Mouse (Mus musculus): ENCODE measurements at regions not wholly inside any gene's neighbourhood (a gene's known extent, or its start where the extent isn't known, plus 50 kb on each side); places are given as distances from the start of the nearest gene placed in this dataset.
"Not testable (repeated sequence)": the region's sequence is repeated elsewhere in the genome, so short reads cannot be mapped to it uniquely, and the experiment has no call there.

DNA sequence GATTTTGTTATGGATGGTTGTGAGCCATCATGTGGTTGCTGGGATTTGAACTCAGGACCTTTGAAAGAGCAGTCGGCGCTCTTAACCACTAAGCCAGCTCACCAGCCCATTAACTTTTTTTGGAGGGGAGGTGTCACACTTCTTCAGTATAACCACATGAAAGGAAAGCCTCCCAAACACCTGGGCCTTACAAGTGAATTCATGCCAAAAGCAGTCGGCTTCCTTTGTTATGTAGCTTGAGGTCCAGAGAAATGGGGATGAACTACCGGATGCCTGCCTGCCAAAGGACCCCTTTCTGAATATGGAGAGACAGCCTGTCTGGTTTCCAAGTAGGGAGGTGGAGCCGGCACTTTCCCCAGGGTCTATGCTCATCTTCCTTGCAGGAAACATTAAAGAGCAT is 80.6 kb upstream of the Fam174b start:
- no peaks in the 10 kb centered on the region for H3K36me3 ChIP-seq (ENCODE audit: control insufficient read depth, insufficient read depth, low read length)
- no peak overlapping the region for H3K27ac ChIP-seq (ENCODE audit: low read depth, low read length)
- H3K9ac ChIP-seq (ENCODE audit: low read depth, low read length): no peak overlapping the region
- no peak for ATAC-seq (replicated peaks; ENCODE audit: low FRiP score)
- no peaks in the 10 kb centered on the region for H3K9me3 ChIP-seq (ENCODE audit: control insufficient read depth, low read length)
- 84% methylated on average over 5 of the region's 5 CpGs for WGBS
- DNase-seq (ENCODE audit: low spot score): no peak
- no peak overlapping the region for H3K4me3 ChIP-seq (ENCODE audit: low read depth, low read length)
- no peaks in the 10 kb centered on the region for H3K4me1 ChIP-seq (replicated peaks; ENCODE audit: control insufficient read depth, insufficient read depth, low read length)
- no peak overlapping the region for H3K4me2 ChIP-seq
- no peaks in the 10 kb centered on the region for H3K27me3 ChIP-seq (replicated peaks; ENCODE audit: control insufficient read depth, insufficient read depth, low read length)

DNA sequence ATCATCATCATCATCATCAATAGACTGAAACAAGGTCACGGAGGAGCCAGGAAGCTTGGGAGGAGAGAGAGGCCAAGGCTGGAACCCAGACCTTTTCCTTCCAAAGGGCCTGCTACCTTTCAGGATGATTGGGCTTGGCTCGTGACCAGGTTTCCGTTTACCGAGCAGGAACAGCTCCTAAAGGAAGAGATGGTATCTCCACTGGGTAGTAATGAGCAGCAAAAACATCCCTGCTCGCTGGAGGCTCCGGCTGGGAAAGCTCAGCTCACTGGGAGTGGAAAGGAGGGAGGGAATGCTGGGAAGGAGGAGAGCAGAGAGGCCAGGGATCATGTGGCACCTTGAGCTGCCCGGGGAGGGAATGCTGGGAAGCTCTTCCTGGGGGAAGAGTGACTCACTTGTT is 82.8 kb upstream of the Fam174b start:
- Histone ChIP-seq H3K27me3 (replicated peaks; ENCODE audit: control insufficient read depth, insufficient read depth, low read length) (no peaks in the 10 kb centered on the region), H3K4me3 (ENCODE audit: low read depth, low read length) (no peak overlapping the region), H3K9me3 (ENCODE audit: control insufficient read depth, low read length) (no peaks in the 10 kb centered on the region), H3K4me1 (replicated peaks; ENCODE audit: control insufficient read depth, insufficient read depth, low read length) (no peaks in the 10 kb centered on the region), H3K36me3 (ENCODE audit: control insufficient read depth, insufficient read depth, low read length) (no peaks in the 10 kb centered on the region), H3K4me2 (no peak overlapping the region), H3K9ac (ENCODE audit: low read depth, low read length) (no peak overlapping the region), H3K27ac (ENCODE audit: low read depth, low read length) (no peak overlapping the region)
- ATAC-seq (replicated peaks; ENCODE audit: low FRiP score) (no peak), DNase-seq (ENCODE audit: low spot score) (no peak)
- 45% methylated on average over 7 of the region's 7 CpGs for WGBS

DNA sequence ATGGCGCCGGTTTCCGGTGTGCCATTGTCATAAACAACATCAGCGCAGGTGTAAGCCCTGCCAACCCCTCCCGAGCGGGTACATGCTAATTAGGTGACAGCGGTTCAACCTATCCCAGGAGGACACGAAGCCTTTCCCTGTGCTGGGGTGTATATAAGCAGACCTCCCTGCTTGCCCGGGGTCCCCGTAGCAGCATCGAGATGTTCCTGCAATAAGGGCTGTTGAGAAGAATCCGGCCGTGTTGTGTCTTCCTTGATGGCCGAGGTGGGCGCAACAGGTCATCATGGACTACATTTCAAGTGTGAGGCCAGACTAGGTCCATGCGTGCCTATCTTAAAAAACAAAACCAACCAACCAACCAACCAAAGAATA is 83.7 kb upstream of the Fam174b start:
- not testable (repeated sequence) for H3K9ac ChIP-seq (ENCODE audit: low read depth, low read length); H3K4me3 ChIP-seq (ENCODE audit: low read depth, low read length); H3K27ac ChIP-seq (ENCODE audit: low read depth, low read length); H3K9me3 ChIP-seq (ENCODE audit: control insufficient read depth, low read length); ATAC-seq (replicated peaks; ENCODE audit: low FRiP score); H3K36me3 ChIP-seq (ENCODE audit: control insufficient read depth, insufficient read depth, low read length); H3K27me3 ChIP-seq (replicated peaks; ENCODE audit: control insufficient read depth, insufficient read depth, low read length); DNase-seq (ENCODE audit: low spot score); H3K4me1 ChIP-seq (replicated peaks; ENCODE audit: control insufficient read depth, insufficient read depth, low read length); H3K4me2 ChIP-seq
- whole genome bisulfite sequencing: 91% methylated on average over 16 of the region's 16 CpGs

DNA sequence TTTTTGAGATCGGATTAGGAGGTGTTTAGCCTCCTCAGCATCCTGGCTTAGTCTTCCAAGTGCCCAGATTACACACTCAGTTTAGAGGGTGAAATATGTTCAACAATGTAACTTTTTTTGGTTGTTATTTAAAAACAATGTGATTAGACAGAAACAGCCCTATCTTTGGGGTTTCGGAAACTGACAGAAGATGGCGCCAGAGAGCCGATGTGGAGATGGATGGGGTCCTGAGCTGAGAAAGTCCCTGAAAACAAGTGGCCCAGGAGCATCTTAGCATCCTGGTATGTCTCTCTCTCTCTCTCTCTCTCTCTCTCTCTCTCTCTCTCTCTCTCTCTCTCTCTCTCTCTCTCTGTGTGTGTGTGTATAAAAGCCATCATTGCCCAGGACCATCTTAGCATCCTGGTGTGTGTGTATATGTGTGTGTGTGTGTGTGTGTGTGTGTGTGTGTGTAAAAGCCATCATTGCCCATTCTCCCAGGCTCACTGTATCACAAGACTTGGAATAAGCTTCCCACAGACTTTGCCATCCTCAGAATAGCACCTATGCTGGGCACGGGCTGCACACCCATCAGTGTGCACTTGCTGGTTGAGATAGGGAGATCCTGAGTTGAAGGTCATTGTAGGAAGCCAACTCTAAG is 84.2 kb upstream of the Fam174b start:
- H3K9ac ChIP-seq (ENCODE audit: low read depth, low read length): no peak overlapping the region
- H3K4me3 ChIP-seq (ENCODE audit: low read depth, low read length): no peak overlapping the region
- no peaks in the 10 kb centered on the region for H3K27me3 ChIP-seq (replicated peaks; ENCODE audit: control insufficient read depth, insufficient read depth, low read length)
- ATAC-seq (replicated peaks; ENCODE audit: low FRiP score) (no peak), DNase-seq (ENCODE audit: low spot score) (peak; percentile 57)
- H3K4me2 ChIP-seq: no peak overlapping the region
- 18% methylated on average over 5 of the region's 5 CpGs for WGBS
- no peaks in the 10 kb centered on the region for H3K36me3 ChIP-seq (ENCODE audit: control insufficient read depth, insufficient read depth, low read length)
- no peaks in the 10 kb centered on the region for H3K4me1 ChIP-seq (replicated peaks; ENCODE audit: control insufficient read depth, insufficient read depth, low read length)
- no peaks in the 10 kb centered on the region for H3K9me3 ChIP-seq (ENCODE audit: control insufficient read depth, low read length)
- no peak overlapping the region for H3K27ac ChIP-seq (ENCODE audit: low read depth, low read length)

DNA sequence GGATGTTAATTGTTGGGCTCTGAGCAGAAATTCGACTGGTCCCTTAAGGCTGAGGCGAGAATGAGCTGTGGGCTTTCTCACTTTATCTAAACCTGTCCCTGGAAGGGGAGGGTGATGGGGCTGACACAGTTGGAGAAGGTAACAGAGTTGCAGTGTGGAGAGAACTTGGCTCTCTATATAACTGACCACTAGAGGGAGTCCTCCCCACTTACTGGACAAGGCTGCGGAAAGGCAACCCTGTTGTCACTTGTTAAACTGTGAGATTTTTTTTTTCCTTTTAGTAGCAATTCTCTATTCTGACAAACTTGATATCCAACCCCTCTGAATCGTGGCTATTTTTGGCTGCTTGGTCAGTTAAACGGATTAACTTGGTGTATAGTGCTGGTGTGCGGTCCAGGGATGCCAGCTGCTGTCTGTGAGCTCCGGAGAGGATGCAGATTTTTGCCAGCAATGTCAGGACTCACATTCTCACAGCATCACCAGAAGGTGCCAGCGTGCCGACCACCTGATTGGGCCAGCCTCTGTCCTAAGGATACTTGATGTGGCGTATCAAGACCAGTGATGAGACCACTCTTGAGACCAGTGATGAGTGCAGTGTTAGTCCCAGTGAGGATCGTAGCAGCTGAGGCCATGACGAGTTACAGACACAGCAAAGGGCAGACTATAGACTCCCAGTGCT is 85.8 kb upstream of the Fam174b start:
- DNase-seq (ENCODE audit: low spot score) (no peak), ATAC-seq (replicated peaks; ENCODE audit: low FRiP score) (no peak)
- Histone ChIP-seq H3K27ac (ENCODE audit: low read depth, low read length) (no peak overlapping the region), H3K4me3 (ENCODE audit: low read depth, low read length) (no peak overlapping the region), H3K4me1 (replicated peaks; ENCODE audit: control insufficient read depth, insufficient read depth, low read length) (no peaks in the 10 kb centered on the region), H3K9me3 (ENCODE audit: control insufficient read depth, low read length) (no peaks in the 10 kb centered on the region), H3K9ac (ENCODE audit: low read depth, low read length) (no peak overlapping the region), H3K36me3 (ENCODE audit: control insufficient read depth, insufficient read depth, low read length) (no peaks in the 10 kb centered on the region), H3K27me3 (replicated peaks; ENCODE audit: control insufficient read depth, insufficient read depth, low read length) (no peaks in the 10 kb centered on the region), H3K4me2 (no peak overlapping the region)
- WGBS: 35% methylated on average over 12 of the region's 12 CpGs

DNA sequence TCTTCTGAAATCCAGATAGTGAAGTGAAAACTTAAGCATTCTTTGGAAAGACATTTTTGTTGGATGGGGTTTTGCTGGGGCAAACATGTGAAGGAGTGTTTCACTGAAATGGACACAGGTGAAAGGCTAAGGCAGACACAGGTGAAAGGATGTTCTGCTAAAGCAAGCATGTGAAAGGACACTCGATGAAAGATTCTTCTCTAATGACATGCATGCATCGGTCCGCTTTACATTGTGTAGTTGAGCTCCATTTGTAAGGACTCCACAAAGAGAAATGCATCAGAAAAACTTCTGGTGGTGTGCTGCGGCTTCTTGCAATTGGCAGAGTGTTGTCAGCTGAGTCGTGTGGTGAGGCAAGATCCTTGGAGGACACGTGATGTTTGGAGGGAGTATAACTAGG is 89.2 kb upstream of the Fam174b start:
- Histone ChIP-seq H3K27me3 (replicated peaks; ENCODE audit: control insufficient read depth, insufficient read depth, low read length) (no peaks in the 10 kb centered on the region), H3K9me3 (ENCODE audit: control insufficient read depth, low read length) (no peaks in the 10 kb centered on the region), H3K27ac (ENCODE audit: low read depth, low read length) (no peak overlapping the region), H3K9ac (ENCODE audit: low read depth, low read length) (no peak overlapping the region), H3K36me3 (ENCODE audit: control insufficient read depth, insufficient read depth, low read length) (no peaks in the 10 kb centered on the region), H3K4me2 (no peak overlapping the region), H3K4me3 (ENCODE audit: low read depth, low read length) (no peak overlapping the region), H3K4me1 (replicated peaks; ENCODE audit: control insufficient read depth, insufficient read depth, low read length) (no peaks in the 10 kb centered on the region)
- WGBS: 83% methylated on average over 6 of the region's 6 CpGs
- no peak for ATAC-seq (replicated peaks; ENCODE audit: low FRiP score)
- no peak for DNase-seq (ENCODE audit: low spot score)

DNA sequence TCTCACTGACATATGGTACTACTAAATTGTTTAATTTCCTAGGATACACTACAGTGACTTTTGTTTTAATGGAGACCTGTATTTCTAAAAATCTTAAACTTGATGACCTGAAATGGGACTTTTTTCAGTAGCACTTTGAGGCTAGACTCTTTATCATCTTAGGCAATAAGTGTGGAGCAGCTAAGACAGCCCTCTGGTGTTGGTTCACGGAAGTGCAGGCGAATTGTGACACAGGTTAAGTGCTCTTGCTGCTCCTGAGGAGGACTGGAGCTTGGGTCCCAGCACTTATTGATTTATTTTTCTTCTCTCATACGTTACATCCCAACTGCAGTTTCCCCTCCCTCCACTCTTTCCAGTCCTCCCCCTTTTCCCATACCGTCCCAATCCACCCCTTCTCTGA is 92.1 kb upstream of the Fam174b start:
- H3K4me2 ChIP-seq: no peak overlapping the region
- no peak overlapping the region for H3K4me3 ChIP-seq (ENCODE audit: low read depth, low read length)
- no peaks in the 10 kb centered on the region for H3K27me3 ChIP-seq (replicated peaks; ENCODE audit: control insufficient read depth, insufficient read depth, low read length)
- H3K36me3 ChIP-seq (ENCODE audit: control insufficient read depth, insufficient read depth, low read length): no peaks in the 10 kb centered on the region
- WGBS: 20% methylated on average over 4 of the region's 4 CpGs
- H3K9ac ChIP-seq (ENCODE audit: low read depth, low read length): no peak overlapping the region
- no peaks in the 10 kb centered on the region for H3K9me3 ChIP-seq (ENCODE audit: control insufficient read depth, low read length)
- H3K4me1 ChIP-seq (replicated peaks; ENCODE audit: control insufficient read depth, insufficient read depth, low read length): no peaks in the 10 kb centered on the region
- H3K27ac ChIP-seq (ENCODE audit: low read depth, low read length): no peak overlapping the region
- DNase-seq (ENCODE audit: low spot score) (peak; percentile 54), ATAC-seq (replicated peaks; ENCODE audit: low FRiP score) (no peak)

DNA sequence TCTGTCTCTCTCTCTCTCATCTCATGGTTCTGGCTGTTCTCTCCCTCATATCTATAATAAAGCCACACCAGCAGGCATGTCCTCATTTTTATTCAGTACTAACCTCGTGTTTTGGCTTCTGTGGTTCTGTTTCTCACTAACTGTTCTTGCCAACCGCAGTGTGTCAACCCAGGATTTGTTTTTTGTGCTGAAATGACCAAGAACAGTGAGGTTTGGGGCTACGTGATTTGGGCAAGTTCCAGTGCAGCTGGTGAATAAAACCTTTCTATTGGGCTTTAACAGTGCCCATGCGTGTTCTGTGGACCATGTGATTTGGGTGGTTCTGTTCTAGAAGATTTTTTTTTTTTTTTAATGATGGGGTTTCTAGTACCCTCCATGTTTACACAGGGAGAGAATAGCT is 93.0 kb upstream of the Fam174b start:
- H3K27me3 ChIP-seq (replicated peaks; ENCODE audit: control insufficient read depth, insufficient read depth, low read length): no peaks in the 10 kb centered on the region

DNA sequence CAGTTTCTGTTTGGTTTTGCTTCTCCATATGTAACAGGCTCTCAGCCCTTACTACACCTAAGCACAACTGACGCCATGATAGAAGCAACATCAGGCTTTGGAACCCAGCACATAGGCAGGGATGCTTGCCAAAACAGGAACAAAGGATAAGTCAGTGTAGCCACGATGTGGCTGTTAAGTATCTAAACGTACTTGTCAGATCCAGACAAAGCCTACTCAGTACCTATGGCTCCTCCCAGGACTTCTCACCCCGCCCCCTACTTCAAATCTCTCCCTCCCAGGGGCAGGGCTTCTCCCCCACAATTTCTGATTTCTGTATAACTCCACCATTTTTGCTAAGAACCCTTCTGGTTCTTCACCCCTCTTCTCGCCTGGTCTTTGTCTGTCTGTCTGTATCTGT is 93.4 kb upstream of the Fam174b start:
- DNase-seq (ENCODE audit: low spot score) (no peak), ATAC-seq (replicated peaks; ENCODE audit: low FRiP score) (no peak)
- Histone ChIP-seq H3K36me3 (ENCODE audit: control insufficient read depth, insufficient read depth, low read length) (no peaks in the 10 kb centered on the region), H3K9me3 (ENCODE audit: control insufficient read depth, low read length) (no peaks in the 10 kb centered on the region), H3K4me2 (no peak overlapping the region), H3K27me3 (replicated peaks; ENCODE audit: control insufficient read depth, insufficient read depth, low read length) (no peaks in the 10 kb centered on the region), H3K27ac (ENCODE audit: low read depth, low read length) (no peak overlapping the region), H3K4me1 (replicated peaks; ENCODE audit: control insufficient read depth, insufficient read depth, low read length) (no peaks in the 10 kb centered on the region), H3K9ac (ENCODE audit: low read depth, low read length) (no peak overlapping the region), H3K4me3 (ENCODE audit: low read depth, low read length) (no peak overlapping the region)
- WGBS: 48% methylated on average over 5 of the region's 5 CpGs

More for the DNA sequence above, 93.0 kb upstream of the Fam174b start:
- H3K9ac ChIP-seq (ENCODE audit: low read depth, low read length): no peak overlapping the region
- H3K27ac ChIP-seq (ENCODE audit: low read depth, low read length): no peak overlapping the region
- DNase-seq (ENCODE audit: low spot score): no peak
- no peak overlapping the region for H3K4me3 ChIP-seq (ENCODE audit: low read depth, low read length)
- ATAC-seq (replicated peaks; ENCODE audit: low FRiP score): no peak
- no peaks in the 10 kb centered on the region for H3K36me3 ChIP-seq (ENCODE audit: control insufficient read depth, insufficient read depth, low read length)
- no peaks in the 10 kb centered on the region for H3K4me1 ChIP-seq (replicated peaks; ENCODE audit: control insufficient read depth, insufficient read depth, low read length)
- no peak overlapping the region for H3K4me2 ChIP-seq
- H3K9me3 ChIP-seq (ENCODE audit: control insufficient read depth, low read length): no peaks in the 10 kb centered on the region
- WGBS: 79% methylated on average over 4 of the region's 4 CpGs

Data from liver, embryonic 11.5 days (tissue).